Mouse (Mus musculus) embryonic facial prominence, embryonic 12.5 days (tissue): ENCODE data around the gene Lpar5. TPM values are rescaled to one million over a fixed set of nuclear protein-coding genes. Genes with fewer than 3 reads are reported as not detected.

Experiments
- ATAC-seq: fragments of 200-750 bp; cut with Nextera tagmentation; 2 replicates; pipeline ENCODE4 v1.8.0; 2017; ENCODE audit not compliant: insufficient number of reproducible peaks, insufficient read depth, low FRiP score, low TSS enrichment
- H3K27ac ChIP-seq: fragments of 300-500 bp; sonication (generic); 2 replicates; pipeline ENCODE4 v1.5.1; 2016; ENCODE audit warnings: mild to moderate bottlenecking
- H3K27me3 ChIP-seq: fragments of 300-500 bp; sonication (generic); 2 replicates; pipeline ENCODE4 v1.6.1; 2016; ENCODE audit warnings: mild to moderate bottlenecking, moderate library complexity
- H3K36me3 ChIP-seq: fragments of 300-500 bp; sonication (generic); 2 replicates; pipeline ENCODE4 v1.6.1; 2016; ENCODE audit warnings: mild to moderate bottlenecking
- H3K4me1 ChIP-seq: fragments of 300-500 bp; sonication (generic); 2 replicates; pipeline ENCODE4 v1.6.1; 2016
- H3K4me2 ChIP-seq: fragments of 300-500 bp; sonication (generic); replicated peaks from 2 replicates; pipeline ENCODE4 v1.6.1; 2016; ENCODE audit warnings: mild to moderate bottlenecking, moderate library complexity
- H3K4me3 ChIP-seq: fragments of 300-500 bp; sonication (generic); 2 replicates; pipeline ENCODE4 v1.5.1; 2016; ENCODE audit warnings: mild to moderate bottlenecking
- H3K9ac ChIP-seq: fragments of 300-500 bp; sonication (generic); 2 replicates; pipeline ENCODE4 v1.6.1; 2016; ENCODE audit warnings: mild to moderate bottlenecking, moderate library complexity
- H3K9me3 ChIP-seq: fragments of 300-500 bp; sonication (generic); 2 replicates; pipeline ENCODE4 v1.6.1; 2016; ENCODE audit warnings: mild to moderate bottlenecking, moderate library complexity
- WGBS: fragments of 180-500 bp; shearing (Covaris S2); methylation state at CpG from one replicate; pipeline ENCODE4 v1.1.7; 2016; 5-methylcytosine and 5-hydroxymethylcytosine counted together
- polyA plus RNA-seq: library from polyadenylated mRNA; unstranded; fragments of >200 nt; fragmentation: Nextera tagmentation; extraction: Ambion mirVana; gene quantifications from 2 replicates; pipeline ENCODE4 v1.2.1, GENCODE M21; 2016

Gene Lpar5
- polyA plus RNA-seq, 1 experiment from 2014 or later = 0.61 TPM

DNA sequence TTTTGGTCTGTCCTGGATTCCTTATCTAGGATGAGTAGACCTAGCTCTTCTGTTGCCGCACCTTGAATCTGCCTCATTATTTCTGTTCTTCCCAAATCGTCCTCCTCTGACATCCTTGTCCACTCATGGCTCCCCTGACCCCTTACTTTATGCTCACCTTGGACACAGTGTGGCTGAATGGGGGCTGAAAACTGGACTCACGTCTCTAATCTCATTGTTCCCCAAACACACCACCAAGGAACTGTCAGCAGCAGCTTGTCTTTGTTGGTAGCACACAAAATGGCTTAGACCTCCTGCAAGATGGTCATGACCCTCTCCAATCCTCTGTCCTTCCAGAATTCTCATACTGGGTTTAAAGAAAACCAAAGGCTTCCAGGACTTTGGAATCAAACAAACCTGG lies 20.2 kb downstream of the Lpar5 start:
- H3K4me3 ChIP-seq = no peak overlapping the region
- H3K27me3 ChIP-seq = no peaks in the 10 kb centered on the region
- H3K9me3 ChIP-seq = no peaks in the 10 kb centered on the region
- H3K4me1 ChIP-seq = peaks cover 29% of the 10 kb centered on the region
- H3K4me2 ChIP-seq = no peak overlapping the region
- H3K27ac ChIP-seq = peak overlapping the region; percentile 91
- ATAC-seq = no peak
- H3K36me3 ChIP-seq = no peaks in the 10 kb centered on the region
- WGBS = 85% methylated on average over 3 of the region's 3 CpGs
- H3K9ac ChIP-seq = no peak overlapping the region

DNA sequence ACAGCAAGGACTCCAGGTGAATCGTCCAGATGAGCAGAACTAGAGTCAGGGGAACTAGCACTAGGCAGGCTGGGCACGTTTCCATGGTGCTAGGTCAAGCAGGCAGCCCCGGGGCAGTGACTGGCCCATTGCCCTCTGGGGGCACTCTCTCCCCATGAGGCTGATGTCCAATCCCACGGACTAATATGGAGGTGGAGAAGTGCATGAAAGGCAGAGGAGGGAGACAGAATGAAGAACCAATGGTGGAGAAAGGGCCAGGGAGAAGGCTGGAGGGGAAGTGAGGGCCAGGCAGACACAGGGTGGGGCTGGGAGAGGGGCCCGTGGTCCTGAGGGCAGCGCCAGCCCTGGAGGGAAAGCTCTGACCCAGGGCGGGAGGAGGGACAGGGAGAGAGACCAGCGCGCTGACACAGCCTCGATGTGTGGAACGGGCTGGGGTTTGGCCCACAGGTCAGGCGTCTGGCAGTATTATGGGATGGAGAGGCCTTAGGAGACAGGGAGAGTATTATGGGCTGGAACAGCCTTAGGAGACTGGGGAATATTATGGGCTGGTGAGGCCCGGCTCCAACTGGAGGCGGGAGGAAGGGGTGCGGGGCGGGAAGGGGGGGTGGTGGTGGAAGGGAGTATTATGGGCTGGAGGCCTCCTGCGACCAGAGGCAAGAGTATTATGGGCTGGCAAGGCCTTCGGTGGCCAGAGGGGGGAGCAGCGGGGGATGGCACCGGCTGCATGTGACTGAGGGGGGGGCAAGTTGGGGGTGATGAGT lies 21.0 kb downstream of the Lpar5 start:
- H3K4me3 ChIP-seq = no peak overlapping the region
- ATAC-seq = peak; percentile 75
- H3K9me3 ChIP-seq = no peaks in the 10 kb centered on the region
- H3K36me3 ChIP-seq = no peaks in the 10 kb centered on the region
- H3K27ac ChIP-seq = peak overlapping the region; percentile 91
- no peak overlapping the region for H3K9ac ChIP-seq
- WGBS = 1% methylated on average over 20 of the region's 20 CpGs
- H3K4me1 ChIP-seq = peaks cover 29% of the 10 kb centered on the region
- no peaks in the 10 kb centered on the region for H3K27me3 ChIP-seq
- H3K4me2 ChIP-seq = peak overlapping the region; percentile 45

DNA sequence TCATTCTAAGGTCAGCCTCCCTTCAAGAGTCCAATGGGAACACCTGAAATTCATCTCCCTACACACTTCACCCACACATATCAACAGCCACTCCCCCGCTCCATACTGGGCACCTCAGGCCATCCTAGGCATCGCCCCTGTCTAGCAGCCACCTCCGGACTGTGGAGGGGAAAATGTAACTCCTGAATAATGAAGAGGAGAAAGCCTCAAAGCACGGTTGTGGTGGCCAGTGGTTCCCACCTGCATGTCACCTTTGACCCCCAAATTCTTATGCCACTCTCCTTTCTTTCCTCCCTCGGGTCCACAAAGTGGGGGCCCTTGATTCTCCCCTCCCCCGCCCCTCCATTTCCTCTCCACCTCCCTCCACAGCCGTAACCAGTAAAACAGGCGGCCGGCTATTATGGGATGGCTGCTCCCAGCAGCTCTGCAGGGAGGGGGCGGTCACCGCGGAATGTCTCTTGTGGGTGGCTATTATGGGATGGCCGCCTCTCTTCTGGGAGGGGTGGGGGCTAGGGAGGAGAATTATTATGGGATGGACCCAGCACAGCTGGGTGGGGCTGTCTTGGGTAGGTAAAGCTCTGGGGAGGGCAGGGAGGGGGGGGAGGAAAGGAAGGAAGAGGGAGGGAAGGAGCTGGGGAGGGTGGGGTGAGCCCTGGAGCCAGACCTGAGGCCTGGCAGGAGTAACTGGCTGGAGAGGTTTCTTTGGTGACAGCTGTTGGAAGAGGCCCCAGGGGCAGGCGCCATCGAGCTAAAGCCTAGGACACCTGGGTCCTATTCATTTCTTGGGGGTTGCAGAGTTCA lies 22.0 kb downstream of the Lpar5 start:
- WGBS = 2% methylated on average over 15 of the region's 15 CpGs
- H3K36me3 ChIP-seq = no peaks in the 10 kb centered on the region
- ATAC-seq = peak; percentile 79
- peaks cover 24% of the 10 kb centered on the region for H3K4me1 ChIP-seq
- H3K27ac ChIP-seq = peak overlapping the region; percentile 91
- H3K27me3 ChIP-seq = no peaks in the 10 kb centered on the region
- peak overlapping the region; percentile 6; the same call in 1 of the 2 replicates for H3K4me3 ChIP-seq
- no peaks in the 10 kb centered on the region for H3K9me3 ChIP-seq
- H3K9ac ChIP-seq = peak overlapping the region; percentile 8; the same call in 1 of the 2 replicates
- peak overlapping the region; percentile 45 for H3K4me2 ChIP-seq

DNA sequence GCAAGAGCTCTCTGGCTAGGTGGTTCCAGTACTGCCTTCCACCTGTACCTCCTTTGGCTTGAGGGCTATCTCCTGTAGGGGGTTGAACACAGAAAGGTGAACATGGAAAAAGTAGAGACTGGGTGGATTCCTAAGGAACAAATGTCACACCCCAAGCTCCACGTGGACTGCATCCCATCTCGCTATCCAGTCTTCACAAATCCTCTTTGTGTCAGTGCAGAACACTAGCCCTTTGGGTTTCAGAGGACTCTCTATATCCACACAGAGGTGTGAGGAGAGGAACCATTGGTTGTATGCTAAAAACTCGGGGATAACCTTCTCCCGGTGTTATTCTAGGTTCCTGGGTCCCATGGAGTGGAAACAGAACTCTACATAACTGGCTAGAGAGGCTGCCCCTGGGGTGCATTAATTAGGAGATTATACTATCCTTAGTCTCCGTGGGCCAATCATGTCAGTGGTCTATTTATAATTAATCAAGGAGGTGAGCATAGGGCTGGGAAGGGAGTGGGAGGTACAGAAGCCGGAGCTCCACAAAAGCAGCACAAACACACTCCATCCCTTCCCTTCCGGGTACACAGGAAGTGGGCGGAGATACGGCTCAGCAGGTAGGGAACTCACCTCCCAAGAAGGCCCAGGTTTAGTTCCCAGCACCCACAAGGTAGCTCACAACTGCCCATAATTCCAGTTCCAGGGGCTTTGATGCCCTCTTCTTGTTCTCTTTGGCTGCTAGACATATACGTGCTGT lies 22.8 kb downstream of the Lpar5 start:
- no peak overlapping the region for H3K9ac ChIP-seq
- H3K36me3 ChIP-seq = no peaks in the 10 kb centered on the region
- H3K27me3 ChIP-seq = no peaks in the 10 kb centered on the region
- H3K4me1 ChIP-seq = peaks cover 28% of the 10 kb centered on the region
- H3K4me3 ChIP-seq = no peak overlapping the region
- H3K27ac ChIP-seq = peak overlapping the region; percentile 91
- no peaks in the 10 kb centered on the region for H3K9me3 ChIP-seq
- peak overlapping the region; percentile 45 for H3K4me2 ChIP-seq
- no peak for ATAC-seq
- 56% methylated on average over 10 of the region's 10 CpGs for WGBS

DNA sequence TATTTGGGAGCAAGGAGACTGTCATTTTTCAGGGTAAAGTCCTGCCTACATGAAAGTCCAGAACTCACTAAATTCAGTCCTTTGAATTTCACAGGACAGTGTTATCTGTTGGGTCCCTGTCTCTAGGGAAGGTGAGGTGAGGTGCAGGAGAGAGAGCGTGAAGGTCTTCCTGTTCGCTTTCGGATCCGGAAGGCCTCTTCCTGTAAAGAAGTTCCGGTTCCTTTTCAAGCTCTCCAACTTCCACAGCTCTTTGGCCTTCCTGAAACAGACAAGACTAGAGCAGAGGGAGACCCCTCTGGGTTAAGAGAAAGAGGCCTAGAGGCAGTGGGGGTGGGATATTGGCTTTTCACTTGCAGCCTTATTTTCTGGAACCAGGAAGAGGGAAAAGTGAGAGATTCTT lies 24.7 kb downstream of the Lpar5 start:
- WGBS = 84% methylated on average over 5 of the region's 5 CpGs
- Histone ChIP-seq H3K9ac (no peak overlapping the region), H3K4me2 (no peak overlapping the region), H3K9me3 (no peaks in the 10 kb centered on the region), H3K27me3 (no peaks in the 10 kb centered on the region), H3K36me3 (no peaks in the 10 kb centered on the region), H3K27ac (no peak overlapping the region), H3K4me3 (no peak overlapping the region), H3K4me1 (peaks cover 30% of the 10 kb centered on the region)
- ATAC-seq = no peak

DNA sequence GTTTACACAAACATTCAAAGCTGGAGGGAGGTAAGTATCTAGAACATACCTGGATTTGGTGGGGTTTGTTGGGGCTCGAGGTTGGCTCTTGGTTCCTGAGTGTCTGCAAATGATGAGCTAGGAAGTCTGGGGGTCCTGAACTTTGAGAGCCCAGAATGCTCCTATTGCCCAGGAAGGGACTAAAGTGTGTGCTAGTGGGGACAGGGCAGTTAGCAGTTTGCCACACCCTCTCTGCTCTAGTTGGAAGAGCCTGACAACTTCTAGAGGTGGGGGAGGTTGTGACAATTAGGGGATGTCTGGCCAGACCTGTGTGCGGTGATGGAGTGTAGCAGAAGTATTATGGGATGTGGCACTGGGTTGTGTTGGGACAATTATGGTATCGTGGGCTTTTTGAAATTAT lies 27.1 kb downstream of the Lpar5 start:
- Histone ChIP-seq H3K27me3 (no peaks in the 10 kb centered on the region), H3K27ac (peak overlapping the region; percentile 30; the same call in 1 of the 2 replicates), H3K9me3 (no peaks in the 10 kb centered on the region), H3K4me3 (no peak overlapping the region), H3K36me3 (peaks cover 18% of the 10 kb centered on the region), H3K4me1 (peaks cover 39% of the 10 kb centered on the region), H3K4me2 (no peak overlapping the region), H3K9ac (no peak overlapping the region)
- 72% methylated on average over 3 of the region's 3 CpGs for WGBS
- ATAC-seq = no peak

DNA sequence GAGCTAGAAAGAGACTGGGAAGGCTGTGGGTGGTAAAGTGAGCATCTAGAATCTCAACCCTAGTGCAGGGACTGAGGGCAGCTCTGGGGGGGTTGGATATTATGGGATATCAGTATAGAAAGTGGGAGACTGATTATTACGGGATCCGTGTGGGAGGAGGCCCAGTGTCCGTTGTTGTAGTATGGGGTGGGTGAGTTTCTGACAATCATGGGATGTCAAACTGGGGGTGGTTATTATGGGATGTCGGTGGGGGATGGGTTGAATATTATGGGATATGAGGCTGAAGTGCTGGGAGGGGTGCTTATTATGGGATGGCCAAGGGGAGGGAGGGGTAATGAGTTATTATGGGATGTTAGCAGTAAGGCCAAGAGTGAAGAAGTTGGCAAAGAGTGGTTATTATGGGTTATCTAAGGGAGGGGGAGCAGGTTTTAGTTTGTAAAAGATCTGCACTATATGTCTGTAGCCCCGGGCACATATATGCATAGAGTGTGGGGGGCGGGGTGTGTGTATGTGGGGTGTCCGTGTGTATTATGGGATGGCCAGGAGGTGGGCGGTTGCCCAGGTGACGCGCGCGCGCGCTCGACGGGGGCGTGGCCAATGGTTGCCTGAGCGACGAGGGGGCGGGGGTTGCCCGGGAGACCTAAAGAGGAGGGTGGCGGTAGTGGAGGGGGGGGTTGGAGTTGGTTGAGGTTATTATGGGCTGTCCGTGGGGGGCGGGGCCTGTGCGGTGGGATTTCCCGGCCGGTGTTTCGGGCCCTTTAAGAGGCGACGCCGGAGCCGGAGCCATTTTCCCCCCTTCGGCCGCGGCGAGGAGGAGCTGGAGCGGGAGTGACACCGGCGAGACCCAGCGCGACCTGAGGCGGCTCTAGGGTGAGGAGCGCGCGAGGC lies 27.9 kb downstream of the Lpar5 start, which contains the start of gene Chd4:
Gene Chd4 (plus strand): TSS at position 591 of the 888 bp plus-strand sequence.
- 6% methylated on average over 30 of the region's 45 CpGs for WGBS
- Histone ChIP-seq H3K36me3 (peaks cover 26% of the 10 kb centered on the region), H3K4me1 (peaks cover 35% of the 10 kb centered on the region)

DNA sequence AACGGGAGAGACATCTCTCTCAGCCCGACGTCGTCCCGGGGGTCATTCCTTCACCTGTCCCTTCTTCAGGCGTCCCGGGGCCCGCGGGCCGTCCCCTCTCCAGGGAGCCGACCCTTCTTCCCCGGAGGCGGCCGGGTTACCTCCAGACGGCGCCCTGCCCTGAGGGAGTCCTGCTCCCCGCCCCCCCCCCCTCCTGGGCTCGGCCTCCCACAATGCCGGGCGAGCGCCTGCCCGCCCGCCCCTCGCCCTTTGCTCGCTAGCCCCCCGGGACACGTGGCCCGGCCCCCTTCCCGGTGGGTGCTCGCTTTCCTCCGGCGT lies 28.5 kb downstream of the Lpar5 start:
- Histone ChIP-seq H3K36me3 (peaks cover 32% of the 10 kb centered on the region), H3K27ac (peak overlapping the region; percentile 96), H3K9me3 (no peaks in the 10 kb centered on the region), H3K27me3 (no peaks in the 10 kb centered on the region), H3K4me2 (peak overlapping the region; percentile 88), H3K4me3 (peak overlapping the region; percentile 100), H3K4me1 (peaks cover 33% of the 10 kb centered on the region), H3K9ac (peak overlapping the region; percentile 97)
- ATAC-seq = no peak
- WGBS = 0% methylated on average over 18 of the region's 32 CpGs

More for the DNA sequence above, 27.9 kb downstream of the Lpar5 start, which contains the start of gene Chd4:
- Histone ChIP-seq H3K4me2 (peak within 1 kb of the TSS; percentile 88), H3K27ac (peak within 1 kb of the TSS; percentile 96), H3K9me3 (no peaks in the 10 kb centered on the region), H3K27me3 (no peaks in the 10 kb centered on the region), H3K4me3 (peak within 1 kb of the TSS; percentile 100), H3K9ac (peak within 1 kb of the TSS; percentile 97)
- ATAC-seq = peak; percentile 59

DNA sequence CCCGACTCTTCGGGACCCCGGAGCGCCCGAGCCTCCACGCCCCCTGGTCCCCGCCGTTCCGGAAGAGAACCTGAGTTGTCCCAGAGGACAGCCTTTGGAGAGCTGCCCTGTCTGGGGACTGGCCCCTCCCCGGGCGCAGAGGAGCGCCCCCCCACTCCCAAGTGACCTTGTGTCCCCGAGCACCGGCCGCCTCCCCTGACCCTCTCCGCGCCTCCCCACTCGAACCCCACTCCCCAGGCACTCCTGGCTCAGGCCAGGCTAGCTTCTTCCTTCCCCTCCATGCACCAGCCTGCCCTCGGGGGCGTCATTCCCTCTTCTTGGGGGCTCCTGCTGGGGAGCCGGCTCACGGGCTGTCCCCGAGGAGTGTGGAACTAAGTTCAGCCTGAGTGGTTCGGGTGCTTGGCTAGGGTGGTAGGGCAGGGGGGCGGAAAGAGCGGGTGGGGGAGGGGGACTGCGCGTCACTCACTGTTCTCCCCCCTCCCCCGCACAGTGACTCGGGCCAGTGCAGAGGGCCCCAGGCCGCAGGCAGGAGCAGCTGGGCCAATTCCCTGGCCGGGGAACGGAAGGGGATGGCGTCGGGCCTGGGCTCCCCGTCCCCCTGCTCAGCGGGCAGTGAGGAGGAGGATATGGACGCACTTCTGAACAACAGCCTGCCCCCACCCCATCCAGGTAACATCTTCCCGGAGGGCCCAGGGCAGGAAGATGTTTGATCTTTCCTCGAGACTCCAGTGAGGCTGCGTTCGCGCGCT lies 29.1 kb downstream of the Lpar5 start:
- peaks cover 33% of the 10 kb centered on the region for H3K4me1 ChIP-seq

DNA sequence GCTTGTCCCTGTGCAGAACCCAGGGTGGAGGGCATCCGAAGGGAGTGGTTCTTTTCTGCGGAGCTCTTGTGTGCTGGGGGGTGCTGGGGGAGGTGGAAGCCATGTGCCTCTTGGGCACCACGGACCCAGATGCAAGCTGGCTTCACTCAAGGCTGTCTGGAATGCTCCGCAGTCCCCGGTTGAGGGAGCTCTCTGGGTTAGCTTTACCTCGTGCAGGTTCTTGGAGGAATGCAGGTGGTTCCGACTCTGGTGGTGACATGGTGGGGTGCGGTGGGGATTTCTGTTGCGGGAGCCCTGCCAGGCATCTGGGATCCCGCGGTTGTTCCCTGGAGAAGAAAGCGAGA lies 29.6 kb downstream of the Lpar5 start:
- Histone ChIP-seq H3K4me1 (peaks cover 33% of the 10 kb centered on the region), H3K9ac (peak overlapping the region; percentile 97)

More for the DNA sequence above, 29.1 kb downstream of the Lpar5 start:
- H3K4me3 ChIP-seq = peak overlapping the region; percentile 100
- H3K27me3 ChIP-seq = no peaks in the 10 kb centered on the region
- WGBS = under 1% methylated on average over 31 of the region's 44 CpGs
- H3K9ac ChIP-seq = peak overlapping the region; percentile 97
- peak; percentile 47 for ATAC-seq
- no peaks in the 10 kb centered on the region for H3K9me3 ChIP-seq
- H3K27ac ChIP-seq = peak overlapping the region; percentile 96
- H3K36me3 ChIP-seq = peaks cover 38% of the 10 kb centered on the region
- peak overlapping the region; percentile 88 for H3K4me2 ChIP-seq

More for the DNA sequence above, 29.6 kb downstream of the Lpar5 start:
- WGBS = 2% methylated on average over 12 of the region's 12 CpGs
- Histone ChIP-seq H3K36me3 (peaks cover 43% of the 10 kb centered on the region), H3K9me3 (no peaks in the 10 kb centered on the region), H3K4me2 (peak overlapping the region; percentile 88), H3K27me3 (no peaks in the 10 kb centered on the region), H3K27ac (peak overlapping the region; percentile 96), H3K4me3 (peak overlapping the region; percentile 100)
- no peak for ATAC-seq
